Mouse (Mus musculus): ENCODE data around the gene Rgs8.

The Rgs8 gene

DNA sequence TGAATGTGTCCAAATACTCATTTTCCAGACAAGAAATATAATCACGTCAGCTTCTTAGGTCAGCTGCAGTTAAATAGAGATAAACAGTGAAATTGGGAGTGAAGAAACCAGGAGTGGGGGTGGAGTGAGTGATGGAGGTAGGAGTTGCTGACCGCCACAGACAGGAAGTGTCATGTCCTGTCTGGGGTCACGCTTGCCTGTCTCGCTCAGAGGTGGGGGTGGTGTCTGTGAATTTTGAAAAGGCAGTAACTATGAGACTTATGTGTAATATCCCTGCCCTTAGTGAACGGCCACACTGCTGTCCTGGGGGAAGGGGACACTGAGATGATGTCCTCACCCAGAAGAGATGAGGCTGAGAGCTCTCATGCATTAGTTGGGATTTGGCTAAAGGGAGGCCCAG lies 56.6 kb downstream of the Rgs8 start:
- DNase-seq: no peak

DNA sequence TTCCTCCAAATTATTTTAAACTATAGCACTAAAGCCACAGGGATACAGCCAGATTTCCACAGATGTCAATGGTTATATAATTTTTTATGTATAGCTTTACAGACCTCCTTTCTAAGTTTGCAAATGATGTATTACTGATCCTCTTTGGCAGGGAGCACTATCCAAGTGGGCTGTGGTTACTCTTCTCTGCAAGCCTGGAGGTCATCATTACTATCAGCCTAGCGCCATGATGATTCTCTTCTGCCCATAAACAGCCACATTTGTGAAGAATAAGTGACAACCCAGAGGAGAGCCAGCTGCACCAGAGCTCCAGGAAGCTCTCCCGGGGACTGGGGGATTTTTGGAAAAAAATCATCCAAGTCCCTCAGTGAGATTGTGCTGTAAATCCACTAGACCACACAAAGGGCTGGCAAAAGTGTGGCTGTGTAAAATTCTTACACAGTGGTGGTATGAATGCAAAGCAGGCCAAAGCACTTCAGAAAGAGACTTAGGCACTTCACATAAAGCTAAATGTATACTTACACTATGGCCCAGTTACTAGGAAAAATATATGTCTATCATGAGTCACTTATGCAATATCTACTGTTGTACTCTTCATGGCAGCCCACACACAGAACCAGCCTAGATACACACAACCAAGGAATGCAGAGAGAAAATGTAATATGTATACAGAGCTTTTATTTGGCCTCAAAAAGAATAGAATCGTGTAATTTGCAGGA lies 58.9 kb downstream of the Rgs8 start:
- DNase-seq: no peak

DNA sequence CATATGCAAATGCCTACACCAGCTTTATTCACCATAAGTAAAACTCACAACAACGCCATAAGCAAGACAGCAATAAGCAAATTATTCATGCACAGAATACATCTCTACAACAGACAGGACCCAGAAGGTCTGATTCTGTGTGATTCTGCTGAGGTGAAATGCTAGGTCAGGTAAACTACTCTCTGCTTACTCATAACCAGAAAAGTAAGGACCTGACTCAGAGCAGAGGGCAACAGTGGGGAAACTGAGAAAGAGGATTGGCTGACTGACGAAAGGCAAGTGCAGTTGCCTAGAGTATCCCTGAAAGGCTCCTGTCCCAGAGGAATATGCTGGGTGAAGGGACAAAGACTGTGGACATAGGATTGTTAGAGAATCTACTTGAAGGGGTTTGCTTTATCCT lies 59.8 kb downstream of the Rgs8 start:
- no peak for DNase-seq

DNA sequence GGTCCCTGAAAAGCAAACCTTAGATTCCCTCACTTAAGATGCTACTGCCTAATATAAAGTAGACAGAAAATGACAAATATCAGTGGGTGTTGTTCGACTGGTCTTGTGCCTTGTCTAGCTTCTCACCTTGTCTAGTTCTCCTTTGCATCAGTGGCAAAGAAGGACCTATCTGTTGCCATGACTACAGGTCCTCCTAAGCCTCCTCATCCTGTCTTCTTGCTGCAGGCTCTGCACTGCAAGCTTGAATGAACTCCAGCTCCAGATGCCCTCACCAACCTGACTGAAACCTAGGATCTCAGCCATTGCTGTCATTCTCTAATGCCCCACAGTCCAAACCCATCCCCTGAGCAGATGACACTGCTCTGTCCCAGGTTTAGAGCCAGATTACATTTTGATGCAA lies 65.2 kb downstream of the Rgs8 start:
- no peak for DNase-seq

DNA sequence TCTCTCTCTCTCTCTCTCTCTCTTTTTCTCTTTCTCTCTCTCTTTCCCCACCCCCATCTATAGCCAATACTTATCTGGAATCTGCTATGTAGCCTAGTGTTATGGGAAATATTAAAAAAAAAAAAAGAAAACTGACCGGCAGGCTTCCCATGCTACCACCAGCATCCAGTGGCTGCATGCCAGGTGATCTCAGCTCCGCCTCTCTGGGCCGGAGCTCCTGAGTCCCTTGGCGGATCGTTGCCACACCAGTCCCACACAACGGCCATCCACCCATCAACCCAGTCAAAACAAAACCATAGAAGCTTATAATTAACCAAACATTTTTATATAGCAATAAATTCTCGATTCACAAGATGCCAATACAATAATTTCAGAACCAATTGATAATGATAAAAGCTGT lies 68.1 kb downstream of the Rgs8 start:
- DNase-seq: no peak

DNA sequence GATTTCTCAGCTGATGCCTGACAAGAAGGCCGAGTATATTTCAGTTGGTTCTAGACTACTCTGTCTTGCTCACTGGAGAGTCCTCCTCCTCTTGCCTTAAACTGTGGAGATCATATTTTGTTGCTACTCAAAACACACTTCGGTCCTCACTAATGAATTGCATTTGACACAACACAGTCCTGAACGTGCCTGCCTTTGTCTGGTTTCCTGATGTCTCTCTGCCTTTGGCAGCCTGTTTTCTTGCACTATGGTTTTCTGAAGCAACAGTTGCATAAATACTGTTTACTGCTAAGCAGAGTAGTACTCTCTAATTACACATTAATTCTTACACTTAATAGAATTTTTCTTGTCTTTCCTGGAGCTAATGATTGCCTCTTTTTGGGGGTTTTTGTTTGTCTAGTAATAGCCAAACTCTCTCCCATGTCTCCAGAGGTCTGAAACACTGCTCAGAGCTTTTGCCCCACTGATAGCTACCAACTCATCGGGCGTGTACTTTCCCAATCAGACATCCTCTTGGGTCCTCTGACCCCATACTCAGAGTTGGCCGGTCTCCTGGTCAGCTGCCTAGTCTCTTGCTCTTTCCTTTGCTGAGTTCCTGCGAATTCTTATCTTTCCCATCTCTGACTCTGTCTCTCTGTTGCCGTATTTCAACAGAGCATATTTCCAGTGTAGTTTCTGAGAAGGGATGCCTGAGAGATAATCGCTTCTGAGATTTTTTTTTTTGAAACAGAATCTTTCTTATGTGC lies 68.9 kb downstream of the Rgs8 start:
- DNase-seq: no peak

DNA sequence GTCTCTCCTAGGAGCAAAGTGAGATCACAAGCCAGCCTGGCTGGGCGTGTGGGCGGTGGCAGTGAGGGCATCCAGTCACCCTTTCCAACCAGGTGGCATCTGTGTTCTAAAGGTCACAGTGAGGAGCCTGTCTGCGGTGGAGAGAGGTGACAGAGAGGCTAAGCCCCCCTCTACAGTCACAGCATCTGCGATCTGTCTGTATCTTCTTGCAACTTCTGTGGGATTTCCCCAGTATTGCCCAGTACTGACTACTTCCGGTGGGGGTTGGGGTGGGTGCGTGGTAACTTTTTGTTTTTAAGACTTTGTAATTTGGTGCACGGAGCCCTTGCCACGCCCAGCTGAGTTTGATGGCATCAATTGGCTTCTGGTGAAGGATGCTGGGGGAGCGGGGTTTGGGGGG lies 70.6 kb downstream of the Rgs8 start:
- DNase-seq: no peak

DNA sequence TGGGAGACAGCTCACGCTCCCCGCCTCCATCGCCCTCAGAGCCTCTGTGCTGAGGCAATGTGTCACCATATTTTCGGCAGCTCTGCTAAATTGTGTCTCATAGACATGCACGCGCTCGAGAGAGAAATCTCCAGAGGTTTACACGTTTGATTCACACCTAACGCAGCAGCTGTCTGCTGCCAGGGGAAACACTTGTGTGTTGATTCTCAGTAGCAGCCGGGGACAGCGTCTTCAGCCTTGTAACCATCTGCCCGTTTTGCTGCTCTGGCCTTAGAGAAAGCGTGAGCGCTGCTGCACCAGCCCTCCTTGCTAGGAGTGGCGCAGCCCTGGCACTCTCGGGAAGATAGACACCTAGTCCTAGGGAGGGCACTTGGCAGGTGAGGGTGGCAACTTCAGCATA lies 73.8 kb downstream of the Rgs8 start:
- DNase-seq: no peak

DNA sequence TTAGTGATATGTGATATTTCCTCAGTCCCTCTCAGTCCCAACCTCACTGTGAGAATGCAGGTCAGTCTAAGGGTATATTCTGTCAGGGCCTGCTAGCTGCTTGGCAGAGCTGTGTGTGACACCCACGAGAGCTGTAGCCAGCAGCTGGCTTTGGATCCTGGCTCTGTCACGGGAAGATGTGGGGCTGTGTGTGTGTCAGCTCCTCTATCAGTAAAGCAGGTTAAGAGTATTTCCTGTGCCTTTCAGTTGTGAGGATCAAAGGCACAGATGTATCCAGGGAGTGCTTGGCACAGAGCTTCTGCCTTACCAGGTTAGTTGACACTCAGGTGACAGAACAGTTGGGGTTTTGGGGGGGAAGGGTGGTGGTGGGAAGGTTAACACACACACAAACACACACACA lies 77.0 kb downstream of the Rgs8 start:
- DNase-seq: no peak

DNA sequence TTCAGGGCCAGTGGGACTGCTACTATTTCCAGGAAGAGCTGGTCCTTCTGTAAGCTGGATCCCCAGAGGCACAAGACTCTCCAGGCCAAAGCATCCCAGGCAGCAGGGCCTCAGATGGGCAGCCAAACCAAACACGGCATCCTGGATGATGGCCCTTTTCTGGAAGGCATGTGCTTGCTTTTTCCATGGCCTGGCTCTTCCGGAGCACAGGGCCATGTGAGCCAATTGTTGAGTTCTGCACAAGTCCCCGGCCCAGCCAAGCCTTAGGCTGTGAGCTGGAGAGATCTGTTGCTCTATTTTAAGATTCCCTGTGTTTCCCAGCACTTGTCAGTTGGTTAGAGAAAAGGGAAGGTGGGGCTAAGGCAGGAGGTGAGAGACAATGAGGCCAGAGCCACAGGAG lies 77.8 kb downstream of the Rgs8 start:
- no peak for DNase-seq

DNA sequence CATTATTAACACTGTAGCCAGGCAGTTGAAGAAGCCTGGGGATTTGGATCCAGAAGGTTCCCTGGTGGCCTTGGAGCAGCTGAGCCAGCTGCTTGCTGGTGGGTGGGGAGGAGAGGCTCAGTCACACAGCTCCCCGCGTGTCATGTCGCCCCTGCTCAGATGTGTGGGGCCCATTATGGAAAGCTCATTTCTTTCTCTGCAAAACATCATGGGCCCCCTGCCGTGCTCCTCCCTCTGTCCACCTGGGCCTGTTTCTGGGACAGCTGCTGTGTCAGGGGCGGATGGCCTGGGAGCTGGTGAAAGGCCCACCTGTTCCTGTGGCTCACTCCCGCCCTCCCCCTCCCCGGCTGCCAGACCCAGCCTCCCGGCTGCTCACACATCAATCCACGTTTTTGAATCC lies 80.4 kb downstream of the Rgs8 start:
- no peak for DNase-seq

DNA sequence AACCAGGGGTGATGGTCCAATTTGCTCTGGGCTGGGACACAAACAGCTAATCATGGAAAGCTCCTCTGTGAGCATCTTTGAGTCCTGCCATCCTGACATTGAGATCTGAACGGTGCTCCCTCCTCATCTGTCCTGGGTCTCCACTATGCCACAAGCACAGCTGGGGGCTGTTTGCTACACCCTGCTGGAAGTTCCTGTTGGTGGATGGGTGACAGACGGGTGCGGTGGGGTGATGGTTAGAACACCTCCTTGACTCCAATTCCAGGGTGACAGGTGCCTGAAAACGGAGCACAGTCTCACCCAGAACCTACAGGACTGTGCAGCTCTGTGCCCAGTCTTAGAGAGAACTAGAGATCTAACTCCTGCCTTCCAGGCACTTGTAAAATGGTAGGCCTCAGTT lies 82.0 kb downstream of the Rgs8 start:
- DNase-seq: no peak

DNA sequence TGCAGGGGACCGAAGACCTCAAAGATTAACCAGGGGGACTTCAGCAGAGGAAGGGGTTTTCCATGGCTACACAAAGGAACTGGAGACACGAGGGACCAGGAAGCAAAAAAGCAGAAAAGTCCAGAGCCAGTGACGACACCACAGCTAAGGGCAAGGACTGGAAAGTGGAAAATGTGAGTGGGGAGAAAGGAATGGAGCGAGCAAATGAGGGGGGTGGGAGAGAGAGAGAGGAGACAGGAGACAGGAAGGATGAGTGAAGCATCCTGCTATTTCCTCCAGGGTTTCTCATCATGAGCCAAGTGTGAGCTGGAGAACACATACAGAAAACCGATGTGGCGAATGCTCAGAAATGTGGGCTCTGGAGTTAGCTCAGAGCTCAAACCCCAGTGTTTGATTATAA lies 83.3 kb downstream of the Rgs8 start:
- no peak for DNase-seq

DNA sequence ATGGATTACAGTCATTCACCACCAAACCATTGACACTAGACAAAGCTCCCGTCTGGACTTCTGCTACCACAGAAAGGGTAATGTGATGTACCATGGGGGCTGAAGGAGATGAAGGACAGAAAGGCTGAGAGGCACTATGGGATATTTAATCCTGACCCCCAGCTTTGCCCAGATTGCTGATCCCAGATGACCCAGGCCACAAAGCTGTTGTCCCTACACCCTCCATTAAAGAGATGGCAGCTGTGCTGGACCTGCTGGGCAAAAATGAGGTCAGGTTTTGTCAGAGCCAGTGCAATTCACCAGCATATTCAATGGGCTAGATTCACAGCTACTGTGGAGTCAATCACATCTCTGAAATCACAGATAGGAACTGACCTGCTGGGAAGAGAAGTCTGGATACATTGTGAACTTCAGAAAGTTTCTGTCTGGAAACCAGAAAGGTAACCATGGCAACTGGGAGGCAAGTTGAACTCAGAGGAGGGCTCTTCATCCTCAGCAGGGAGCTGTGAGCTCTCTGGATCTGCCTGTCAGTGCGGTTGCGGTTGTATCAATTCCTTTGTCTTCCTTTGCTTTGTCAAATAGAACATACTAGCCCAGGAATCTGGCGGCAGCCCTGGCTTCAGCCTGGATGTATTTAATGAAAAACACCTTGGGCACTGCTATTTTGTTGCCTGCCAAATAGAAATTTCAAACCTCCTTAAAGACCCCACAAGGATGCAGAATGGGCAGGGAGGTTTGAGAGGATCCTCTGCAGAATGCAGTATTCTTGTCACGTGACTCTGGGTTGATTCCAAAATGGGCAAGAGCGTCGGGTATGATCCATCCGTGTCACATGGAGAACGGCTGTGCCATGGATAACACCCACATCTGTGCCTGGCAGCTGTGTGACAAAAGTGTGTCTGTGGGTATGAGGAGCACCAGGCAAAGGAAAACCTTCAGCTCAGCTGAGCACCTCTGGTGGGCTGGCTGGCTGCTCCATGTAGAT lies 84.6 kb downstream of the Rgs8 start:
- DNase-seq: no peak

DNA sequence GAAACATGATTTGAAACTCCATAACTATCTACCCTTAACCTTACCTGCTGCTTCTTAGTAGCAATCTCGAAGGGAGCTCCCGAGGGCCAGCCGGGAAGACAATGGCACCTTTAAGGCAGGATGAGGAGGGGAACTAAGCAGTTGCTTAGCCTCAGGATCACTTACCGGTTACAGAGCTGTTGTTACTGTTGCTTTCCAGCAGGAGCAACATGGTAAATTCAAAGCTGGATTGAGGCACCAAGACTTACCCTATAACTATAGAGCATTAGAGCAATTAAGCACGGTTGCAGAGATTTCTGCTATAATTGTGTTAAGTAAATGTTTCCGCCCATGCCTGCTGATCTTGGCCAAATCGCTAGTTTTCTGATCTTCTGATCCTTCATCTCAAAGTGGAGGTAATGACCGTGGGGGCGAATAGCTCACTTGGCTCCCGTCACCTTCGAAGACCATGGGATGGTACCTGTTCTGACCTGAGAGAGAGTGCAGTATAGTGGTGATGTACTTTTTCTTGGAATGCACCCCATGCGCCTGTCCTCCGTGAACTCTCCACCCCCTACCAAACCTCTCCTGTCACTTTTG lies 86.7 kb downstream of the Rgs8 start:
- DNase-seq: no peak

DNA sequence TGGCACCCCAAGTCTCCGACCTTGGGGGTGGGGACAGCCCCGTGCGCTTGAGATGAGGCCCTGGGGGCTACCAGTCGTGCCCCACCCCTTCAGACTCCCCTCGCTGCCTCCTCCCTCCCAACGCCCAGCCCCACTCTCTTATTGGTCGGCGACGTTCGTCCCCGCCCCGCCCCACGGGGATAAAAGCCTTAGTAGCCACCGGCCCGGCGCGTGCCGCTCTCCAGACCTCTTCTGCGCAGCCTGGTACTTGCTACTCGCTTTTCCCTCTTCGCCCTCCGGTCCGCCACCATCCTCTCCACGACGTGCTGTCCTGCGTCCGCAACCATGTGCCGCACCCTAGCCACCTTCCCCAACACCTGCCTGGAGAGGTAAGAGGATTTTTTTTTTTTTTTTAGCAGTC lies 87.3 kb downstream of the Rgs8 start, which contains the start of gene Rgs16:
Gene Rgs16 (plus strand): TSS at position 205 of the 400 bp plus-strand sequence.
- peak; percentile 86 for DNase-seq

DNA sequence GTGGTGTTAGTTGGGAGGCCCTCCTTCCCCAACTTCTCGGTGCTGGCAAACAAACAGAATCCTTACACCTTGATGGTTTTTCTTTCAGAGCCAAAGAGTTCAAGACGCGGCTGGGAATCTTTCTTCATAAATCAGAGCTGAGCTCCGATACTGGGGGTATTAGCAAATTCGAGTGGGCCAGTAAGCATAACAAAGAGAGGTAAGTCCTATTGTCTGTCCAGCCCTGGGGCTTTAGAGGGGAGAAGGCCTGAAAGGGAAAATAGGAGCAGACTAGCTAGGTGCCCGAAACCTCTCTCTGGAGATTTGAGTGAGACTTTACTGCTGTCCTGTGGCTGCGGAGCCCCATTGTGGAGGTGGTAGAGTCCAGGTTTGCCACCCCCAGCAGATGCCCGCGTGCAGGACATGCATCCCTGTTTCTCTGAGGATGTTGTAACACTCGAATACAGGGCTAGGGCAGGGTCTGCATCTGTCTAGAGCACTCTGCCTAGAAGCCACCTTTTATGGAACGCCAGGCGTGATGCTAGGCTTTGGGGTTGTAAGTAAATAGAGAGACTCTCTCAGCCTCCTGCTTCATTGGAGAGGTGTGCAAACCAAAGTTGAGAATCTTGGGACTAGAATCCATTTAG lies 88.1 kb downstream of the Rgs8 start:
- no peak for DNase-seq

DNA sequence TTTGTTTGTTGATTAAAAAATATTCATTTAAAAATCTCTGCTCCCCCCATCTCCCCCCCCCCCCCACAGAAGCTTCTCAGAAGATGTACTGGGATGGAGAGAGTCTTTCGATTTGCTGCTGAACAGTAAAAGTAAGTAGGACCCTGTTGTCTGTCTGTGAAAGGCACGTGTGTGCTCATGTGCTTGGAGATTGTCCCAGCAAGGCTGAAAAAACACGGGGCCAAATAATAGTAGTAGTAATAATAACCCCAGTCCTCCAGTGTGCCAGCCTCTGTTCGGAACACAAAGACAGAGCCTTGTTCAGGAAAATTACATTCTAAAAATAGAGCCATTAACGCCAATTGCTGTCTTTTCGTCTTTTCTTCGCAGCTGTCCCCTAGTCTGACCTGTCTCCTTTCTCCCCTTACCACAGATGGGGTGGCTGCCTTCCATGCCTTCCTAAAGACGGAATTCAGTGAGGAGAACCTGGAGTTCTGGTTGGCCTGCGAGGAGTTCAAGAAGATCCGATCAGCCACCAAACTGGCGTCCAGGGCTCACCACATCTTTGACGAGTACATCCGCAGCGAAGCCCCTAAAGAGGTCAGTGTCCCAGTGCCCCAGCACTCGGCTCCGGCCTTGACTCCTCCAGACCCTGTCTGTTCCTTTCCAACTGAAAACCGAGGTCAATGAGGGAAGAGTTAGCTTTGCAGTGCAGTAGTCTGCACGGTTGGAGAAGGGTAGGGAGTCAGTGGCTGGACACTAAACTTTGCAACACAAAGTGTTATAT lies 88.9 kb downstream of the Rgs8 start:
- DNase-seq: no peak

DNA sequence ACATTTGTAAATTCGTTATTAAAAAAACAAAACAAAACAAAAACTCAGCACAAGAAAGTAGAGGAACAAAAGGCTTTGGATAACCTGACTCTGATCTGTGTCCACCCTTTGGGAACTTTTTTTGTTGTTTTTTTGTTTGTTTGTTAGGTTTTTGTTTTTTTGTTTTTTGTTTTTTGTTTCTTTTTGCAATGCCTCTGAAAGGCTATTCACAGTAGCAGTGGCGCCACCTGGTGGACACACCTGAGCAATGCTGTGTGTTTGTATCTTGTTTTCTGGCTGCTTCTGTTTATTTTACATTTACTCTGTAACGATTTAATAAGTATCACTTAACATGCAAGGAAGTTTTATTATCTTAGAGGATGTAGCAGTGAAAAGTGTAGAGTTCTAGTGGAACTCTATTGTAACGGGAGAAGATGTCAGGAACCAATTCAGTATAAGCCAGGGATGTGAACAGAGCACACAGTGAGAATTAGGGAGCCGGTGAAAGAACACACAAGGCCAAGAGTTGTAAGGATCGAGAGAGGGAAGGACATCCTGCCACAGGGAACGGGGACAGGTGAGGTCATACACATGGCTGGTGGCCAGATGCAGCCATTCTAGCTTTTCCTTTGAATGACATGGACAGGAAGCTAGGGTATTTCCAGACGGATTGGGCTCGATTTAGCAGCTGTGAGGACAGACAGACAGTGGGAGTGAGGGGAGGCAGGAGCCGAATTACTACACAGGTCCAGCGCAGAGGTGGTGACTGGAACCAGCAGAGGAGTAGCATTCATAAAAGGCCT lies 89.7 kb downstream of the Rgs8 start:
- peak; percentile 66 for DNase-seq

DNA sequence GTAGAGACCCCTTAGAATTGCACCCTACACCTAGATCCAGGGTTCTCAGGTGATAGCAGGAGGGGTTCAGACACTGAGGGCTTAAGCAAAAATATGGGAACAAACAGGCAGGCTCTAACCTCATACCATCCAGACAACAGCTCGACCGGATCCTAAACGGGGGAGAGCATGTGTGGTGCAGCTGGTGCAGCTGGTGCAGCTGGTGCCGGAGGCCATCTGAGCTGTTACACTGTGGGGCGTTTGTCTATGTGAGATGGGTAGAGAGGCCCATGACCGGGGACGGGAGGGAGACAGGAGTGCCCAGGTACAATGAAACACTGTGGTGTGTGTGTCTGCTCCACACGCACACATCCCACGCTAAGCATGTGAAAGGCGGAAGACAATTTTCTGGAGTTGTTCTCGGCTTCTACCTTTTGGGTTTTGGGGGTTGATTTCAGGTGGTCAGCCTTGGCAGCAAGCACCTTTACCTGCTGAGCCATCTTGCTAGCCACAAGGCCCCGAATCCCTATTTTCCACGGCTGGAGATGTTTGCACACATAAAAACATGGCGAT lies 93.4 kb downstream of the Rgs8 start:
- no peak for DNase-seq

DNA sequence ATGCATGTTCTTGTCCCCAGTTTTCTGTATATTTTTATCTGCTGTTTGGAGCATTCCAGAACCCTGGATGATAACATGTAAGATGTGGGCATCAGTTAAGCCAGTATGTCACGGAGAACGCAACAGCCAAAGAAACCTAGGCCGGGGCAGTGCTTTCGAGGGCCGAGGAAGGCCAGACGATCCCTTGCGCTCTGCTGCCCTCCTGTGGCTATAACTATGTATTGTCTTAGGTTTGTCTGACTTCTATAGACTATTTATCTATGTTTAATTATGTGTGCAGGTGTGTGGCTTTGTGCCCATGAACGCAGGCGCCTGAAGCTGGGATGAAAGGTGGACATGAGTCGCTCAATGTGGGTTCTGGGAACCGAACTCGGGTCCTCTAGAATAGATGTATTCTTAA lies 93.9 kb downstream of the Rgs8 start:
- peak; percentile 58 for DNase-seq
